Mouse (Mus musculus) hindbrain, postnatal 0 days (tissue): ENCODE results near the gene Serpinb8. TPM values are rescaled to one million over a fixed set of nuclear protein-coding genes. Genes with fewer than 3 reads are reported as not detected.

ENCODE experiments used
- ATAC-seq: fragments of 200-750 bp; cut with Nextera tagmentation; 2 replicates; pipeline ENCODE4 v1.8.0; 2017; ENCODE audit warnings: mild to moderate bottlenecking, moderate TSS enrichment, moderate library complexity
- DNase-seq: peaks from one replicate; pipeline ENCODE4 v3.0.0-alpha.2; 2015; ENCODE audit warnings: low spot score
- H3K27ac ChIP-seq: fragments of 300-500 bp; sonication (generic); 2 replicates; pipeline ENCODE4 v1.5.1; 2014; ENCODE audit warnings: mild to moderate bottlenecking
- H3K27me3 ChIP-seq: fragments of 300-500 bp; sonication (generic); 2 replicates; pipeline ENCODE4 v1.6.1; 2014; ENCODE audit warnings: low read length, mixed read lengths; ENCODE audit not compliant: insufficient read depth
- H3K36me3 ChIP-seq: fragments of 300-500 bp; sonication (generic); 2 replicates; pipeline ENCODE4 v1.6.1; 2014; ENCODE audit warnings: low read length, mixed read lengths; ENCODE audit not compliant: insufficient read depth
- H3K4me1 ChIP-seq: fragments of 300-500 bp; sonication (generic); 2 replicates; pipeline ENCODE4 v1.6.1; 2014; ENCODE audit warnings: antibody characterized with exemption, low read length, mixed read lengths; ENCODE audit not compliant: insufficient read depth
- H3K4me2 ChIP-seq: fragments of 300-500 bp; sonication (generic); 2 replicates; pipeline ENCODE4 v1.6.1; 2014; ENCODE audit warnings: low read depth, mild to moderate bottlenecking, low read length, moderate library complexity, mixed read lengths
- H3K4me3 ChIP-seq: fragments of 300-500 bp; sonication (generic); 2 replicates; pipeline ENCODE4 v1.5.1; 2014; ENCODE audit warnings: low read length
- H3K9ac ChIP-seq: fragments of 300-500 bp; sonication (generic); replicated peaks from 2 replicates; pipeline ENCODE4 v1.6.1; 2014; ENCODE audit warnings: mild to moderate bottlenecking, low read length, moderate library complexity, mixed read lengths
- H3K9me3 ChIP-seq: fragments of 300-500 bp; sonication (generic); 2 replicates; pipeline ENCODE4 v1.6.1; 2016; ENCODE audit warnings: low read length, mixed read lengths
- CTCF ChIP-seq: IDR thresholded peaks from 2 replicates; pipeline ENCODE4 v1.5.1; 2016; ENCODE audit warnings: antibody characterized with exemption, control low read depth, low read depth
- WGBS: fragments of 180-500 bp; shearing (Covaris S2); extraction: QIAGEN DNeasy Blood & Tissue Kit; methylation state at CpG from one replicate; pipeline ENCODE4 v1.1.7; 2014; 5-methylcytosine and 5-hydroxymethylcytosine counted together
- polyA plus RNA-seq: library from polyadenylated mRNA; unstranded; fragments of >200 nt; fragmentation: Nextera tagmentation; extraction: Ambion mirVana; gene quantifications from 2 replicates; pipeline ENCODE4 v1.2.1, GENCODE M21; 2015
- total RNA-seq: library from RNA; depleted of rRNA; stranded (reverse); fragments of >200 nt; gene quantifications from 2 replicates; pipeline ENCODE4 v1.2.3, GENCODE M21; 2014; rRNA removed

Serpinb8 gene
- 0.11 and 0.42 TPM in 2 replicates for total RNA-seq
- polyA plus RNA-seq = 0.91 and 1.2 TPM in 2 replicates

DNA sequence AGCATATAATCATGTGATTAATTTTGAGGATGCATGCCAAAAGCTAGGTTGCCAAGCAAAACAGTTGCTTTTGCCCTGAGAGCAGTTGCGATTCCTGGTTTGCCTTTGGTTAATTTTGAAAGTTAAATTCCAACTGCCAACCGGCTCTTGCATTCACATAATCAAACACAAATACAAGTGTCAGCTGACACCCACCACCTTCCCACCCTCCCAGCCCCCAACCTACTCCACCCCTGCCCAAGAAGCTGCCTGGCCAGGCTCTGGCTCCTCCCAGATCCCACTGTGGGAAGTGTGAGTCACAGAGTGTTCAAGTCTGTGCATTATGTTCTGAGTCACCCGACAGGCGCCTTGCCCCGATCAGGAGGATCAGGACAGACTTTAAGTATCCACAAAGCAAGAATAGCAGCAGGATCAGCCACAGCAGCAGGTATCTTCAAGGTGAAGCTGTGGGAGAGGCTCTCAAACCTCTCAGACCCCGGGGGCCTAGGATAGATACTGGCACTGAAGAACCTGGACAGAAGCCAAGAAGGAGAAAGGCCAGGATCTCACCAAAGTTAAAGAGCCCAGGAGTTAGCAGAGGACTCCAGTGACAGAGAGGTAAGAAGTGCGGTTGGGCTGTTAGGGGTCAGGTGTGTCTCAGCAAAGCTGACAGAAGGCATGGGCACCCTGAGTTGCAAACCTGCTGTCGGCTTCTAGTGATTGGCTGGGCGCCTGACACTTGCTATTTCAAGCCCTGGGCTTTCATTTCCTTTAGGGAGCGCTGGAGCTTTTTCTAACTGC lies at the start of gene Serpinb8:
Gene Serpinb8, plus strand, starts transcription at position 316 of the 780 bp plus-strand sequence.
- H3K27me3 ChIP-seq = no peaks in the 10 kb centered on the region
- no peaks in the 10 kb centered on the region for H3K36me3 ChIP-seq
- H3K27ac ChIP-seq = peak within 1 kb of the TSS; percentile 54
- TF ChIP-seq CTCF = no peak
- H3K9ac ChIP-seq = no peak within 1 kb of the TSS
- no peaks in the 10 kb centered on the region; the same call in 1 of the 2 replicates for H3K4me1 ChIP-seq
- 46% methylated on average over 10 of the region's 10 CpGs for WGBS
- DNase-seq = peak; percentile 25
- H3K9me3 ChIP-seq = no peaks in the 10 kb centered on the region
- no peak within 1 kb of the TSS for H3K4me3 ChIP-seq
- peak; percentile 79 for ATAC-seq
- H3K4me2 ChIP-seq = peak within 1 kb of the TSS; percentile 31

- ATAC-seq (no peak), DNase-seq (no peak)
- no peak for TF ChIP-seq CTCF
- 90% methylated on average over 3 of the region's 3 CpGs for WGBS
- H3K9me3 ChIP-seq = no peaks in the 10 kb centered on the region
- no peaks in the 10 kb centered on the region for H3K36me3 ChIP-seq
- H3K27ac ChIP-seq = no peak overlapping the region
- H3K4me1 ChIP-seq = no peaks in the 10 kb centered on the region
- H3K4me2 ChIP-seq = no peak overlapping the region
- no peak overlapping the region for H3K4me3 ChIP-seq
- no peaks in the 10 kb centered on the region for H3K27me3 ChIP-seq
- no peak overlapping the region for H3K9ac ChIP-seq
Measured at GRCm38 (mm10) chr1:107559494-107559893, 30.3 kb upstream of the Serpinb8 start.

DNA sequence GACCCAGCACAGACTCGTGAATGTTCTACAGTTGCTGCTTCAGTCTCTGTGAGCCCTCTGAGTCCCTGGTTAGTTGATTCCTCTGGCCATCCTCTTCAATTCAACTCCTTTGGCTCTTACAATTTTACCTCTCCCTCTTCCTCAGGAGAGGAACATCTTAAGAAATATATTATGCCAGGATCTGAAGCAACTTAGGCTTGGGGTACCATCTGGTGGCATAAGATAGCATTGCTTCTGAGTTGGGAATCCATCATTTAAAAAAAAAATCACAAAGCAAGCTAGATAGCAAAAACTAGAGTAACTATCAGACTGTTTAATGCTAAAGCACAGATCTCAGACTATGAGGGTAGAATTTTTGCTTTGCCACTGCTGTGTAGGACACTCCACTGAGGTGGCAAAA lies 27.7 kb upstream of the Serpinb8 start:
- TF ChIP-seq CTCF = peak; percentile 65
- Histone ChIP-seq H3K4me3 (no peak overlapping the region), H3K4me2 (no peak overlapping the region), H3K9ac (no peak overlapping the region), H3K27ac (no peak overlapping the region), H3K27me3 (no peaks in the 10 kb centered on the region), H3K36me3 (no peaks in the 10 kb centered on the region), H3K4me1 (no peaks in the 10 kb centered on the region), H3K9me3 (no peaks in the 10 kb centered on the region)
- ATAC-seq (no peak), DNase-seq (peak; percentile 51)
- 81% methylated on average over 1 of the region's 1 CpGs for WGBS

DNA sequence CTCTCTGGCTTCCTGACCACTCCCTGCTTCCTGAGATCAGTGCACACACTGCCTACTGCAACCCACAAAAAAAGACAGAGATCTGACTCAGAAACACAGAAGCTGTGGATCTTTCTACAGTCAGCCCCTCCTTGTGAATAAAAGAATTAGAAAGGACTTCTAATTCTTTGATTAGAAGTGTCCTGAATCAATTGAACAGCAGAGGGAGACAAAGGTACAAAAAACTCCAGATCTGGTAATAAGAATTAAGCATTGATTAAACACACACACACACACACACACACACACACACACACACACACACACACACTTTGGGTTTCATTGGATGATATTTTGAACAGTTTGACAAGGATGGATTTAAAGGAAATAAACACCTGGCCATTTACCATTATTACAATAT lies 24.2 kb upstream of the Serpinb8 start:
- Histone ChIP-seq H3K4me2 (no peak overlapping the region), H3K4me3 (no peak overlapping the region), H3K27ac (no peak overlapping the region), H3K4me1 (no peaks in the 10 kb centered on the region), H3K36me3 (no peaks in the 10 kb centered on the region), H3K27me3 (no peaks in the 10 kb centered on the region), H3K9me3 (no peaks in the 10 kb centered on the region), H3K9ac (no peak overlapping the region)
- peak; percentile 63 for DNase-seq
- 0 out of 2 replicates have a peak, but pooled peaks have one; percentile 53 for ATAC-seq
- peak; percentile 50 for TF ChIP-seq CTCF

GRCm38 (mm10) chr1:107576094-107576493 lies 13.7 kb upstream of the Serpinb8 start:
- H3K36me3 ChIP-seq = no peaks in the 10 kb centered on the region
- H3K27me3 ChIP-seq = no peaks in the 10 kb centered on the region
- 85% methylated on average over 2 of the region's 2 CpGs for WGBS
- H3K4me3 ChIP-seq = no peak overlapping the region
- ATAC-seq (no peak), DNase-seq (no peak)
- TF ChIP-seq CTCF = no peak
- H3K27ac ChIP-seq = no peak overlapping the region
- H3K4me1 ChIP-seq = no peaks in the 10 kb centered on the region
- H3K9me3 ChIP-seq = no peaks in the 10 kb centered on the region
- H3K9ac ChIP-seq = no peak overlapping the region
- H3K4me2 ChIP-seq = no peak overlapping the region

DNA sequence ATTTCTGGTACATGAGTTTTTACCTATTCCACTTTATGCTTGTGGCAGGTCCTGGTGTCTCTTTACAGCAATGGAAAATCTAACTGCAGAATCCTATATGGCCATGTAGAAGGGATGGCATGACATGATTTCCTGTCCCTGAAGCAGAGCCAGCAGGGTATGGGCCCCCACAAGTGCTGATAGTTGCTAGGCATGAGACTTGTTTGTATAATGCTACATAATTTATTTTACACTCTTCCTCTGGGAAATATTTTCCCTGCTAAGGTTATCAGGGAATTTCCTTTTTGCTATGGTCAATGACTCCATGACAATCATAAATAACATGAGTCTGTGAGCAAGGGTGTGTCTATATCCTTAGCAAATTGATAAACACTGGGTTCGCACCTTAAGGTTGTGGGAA lies 12.3 kb upstream of the Serpinb8 start:
- no peaks in the 10 kb centered on the region for H3K27me3 ChIP-seq
- no peak for TF ChIP-seq CTCF
- no peak overlapping the region for H3K4me3 ChIP-seq
- DNase-seq (no peak), ATAC-seq (no peak)
- H3K4me2 ChIP-seq = no peak overlapping the region
- H3K9ac ChIP-seq = no peak overlapping the region
- no peaks in the 10 kb centered on the region for H3K4me1 ChIP-seq
- H3K9me3 ChIP-seq = no peaks in the 10 kb centered on the region
- WGBS = 94% methylated on average over 1 of the region's 1 CpGs
- no peaks in the 10 kb centered on the region for H3K36me3 ChIP-seq
- H3K27ac ChIP-seq = no peak overlapping the region

GRCm38 (mm10) chr1:107581220-107581619 lies 8.6 kb upstream of the Serpinb8 start:
- WGBS = 85% methylated on average over 1 of the region's 1 CpGs
- no peak overlapping the region for H3K27ac ChIP-seq
- H3K4me1 ChIP-seq = no peaks in the 10 kb centered on the region
- no peak for ATAC-seq
- no peak for TF ChIP-seq CTCF
- no peak overlapping the region for H3K9ac ChIP-seq
- no peak for DNase-seq
- H3K36me3 ChIP-seq = no peaks in the 10 kb centered on the region
- no peak overlapping the region for H3K4me3 ChIP-seq
- H3K27me3 ChIP-seq = no peaks in the 10 kb centered on the region
- H3K9me3 ChIP-seq = no peaks in the 10 kb centered on the region
- no peak overlapping the region for H3K4me2 ChIP-seq
